Mouse (Mus musculus) bone marrow, adult 2 months (tissue): ENCODE measurements around the gene Pno1.

Experiments used
- CTCF ChIP-seq: fragments of 200-500 bp; IDR thresholded peaks from 2 replicates; pipeline ENCODE4 v1.5.1; 2011; ENCODE audit warnings: low read length, control low read depth; ENCODE audit not compliant: control insufficient read depth, insufficient read depth
- POLR2A ChIP-seq: fragments of 200-500 bp; IDR thresholded peaks from 2 replicates; pipeline ENCODE4 v1.6.1; 2011; ENCODE audit warnings: low read depth, mild to moderate bottlenecking, control low read depth, low read length, borderline replicate concordance; ENCODE audit not compliant: control insufficient read depth

DNA sequence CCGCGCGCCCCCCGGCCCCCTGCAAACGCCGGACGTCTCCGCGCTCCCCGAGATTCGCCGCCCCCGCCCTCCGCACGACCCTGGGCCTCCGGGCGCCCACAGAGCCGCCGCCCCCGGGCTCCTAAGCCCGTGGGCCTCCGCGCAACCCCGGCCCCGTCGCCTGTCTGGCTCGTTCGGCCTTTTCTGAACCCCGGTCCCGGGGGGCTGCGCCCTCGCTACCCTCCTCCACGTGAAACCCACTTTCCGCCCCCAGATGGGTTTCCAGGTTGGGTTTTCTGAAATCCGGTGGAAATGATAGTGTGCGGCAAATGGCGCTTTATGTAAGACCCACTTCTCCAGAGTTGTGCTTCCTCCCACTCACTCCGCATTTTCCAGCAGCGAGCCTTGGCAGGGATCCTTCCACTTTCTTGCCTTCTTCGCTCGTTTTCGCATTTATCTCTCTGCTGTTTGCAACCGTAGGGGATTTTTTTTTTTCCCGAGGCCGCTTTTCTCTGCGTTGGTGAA is 51.6 kb downstream of the Pno1 start:
- TF ChIP-seq CTCF (no peak), POLR2A (no peak)
